Mouse (Mus musculus) spleen, postnatal 36 days (tissue): ENCODE data around the gene Tap1.
A peak's percentile ranks its signal among the peaks of the same experiment; 100 is the strongest.
"Not testable (repeated sequence)": the region's sequence is repeated elsewhere in the genome, so short reads cannot be mapped to it uniquely, and the experiment has no call there.

Source experiments
- DNase-seq, 2 experiments: peaks; one replicate each; pipeline ENCODE4 v3.0.0; 2022; ENCODE audit warnings: low spot score in 2 of 2, mixed read lengths in 1 of 2

Gene Tap1

GRCm38 (mm10) chr17:34187261-34187916 lies at the start of gene Tap1, which contains the start of gene Psmb9:
Tap1 (plus strand) TSS chr17:34187553.
Psmb9 (minus strand) TSS chr17:34187764.
- DNase-seq: peak; percentile 98 to 99

- no peak for DNase-seq
Measured at GRCm38 (mm10) chr17:34137601-34138000, 49.8 kb upstream of the Tap1 start.

- no peak for DNase-seq
Measured at GRCm38 (mm10) chr17:34138655-34139054, 48.7 kb upstream of the Tap1 start.

- DNase-seq: no peak
Measured at GRCm38 (mm10) chr17:34139416-34139815, 47.9 kb upstream of the Tap1 start.

GRCm38 (mm10) chr17:34140240-34140639 lies 47.1 kb upstream of the Tap1 start:
- DNase-seq: no peak

- DNase-seq: no peak
Measured at GRCm38 (mm10) chr17:34141448-34141847, 45.9 kb upstream of the Tap1 start.

- no peak for DNase-seq
Measured at GRCm38 (mm10) chr17:34142456-34143010, 44.8 kb upstream of the Tap1 start.

- DNase-seq: peak; percentile 98
Measured at GRCm38 (mm10) chr17:34143033-34143432, 44.3 kb upstream of the Tap1 start, which contains the start of gene H2-DMb2. H2-DMb2 (plus strand) TSS chr17:34143307.

GRCm38 (mm10) chr17:34143461-34143860 lies 43.9 kb upstream of the Tap1 start:
- peak; percentile 65 to 67 for DNase-seq

GRCm38 (mm10) chr17:34144221-34144620 lies 43.1 kb upstream of the Tap1 start:
- DNase-seq: not testable (repeated sequence)

- peak; percentile 91 to 94 for DNase-seq
Measured at GRCm38 (mm10) chr17:34144960-34145371, 42.4 kb upstream of the Tap1 start.

GRCm38 (mm10) chr17:34152923-34153322 lies 34.4 kb upstream of the Tap1 start, which contains the start of gene H2-DMb1:
H2-DMb1 (plus strand) TSS chr17:34153072.
- peak; percentile 80 to 82 for DNase-seq

- DNase-seq: no peak
Measured at GRCm38 (mm10) chr17:34155534-34155933, 31.8 kb upstream of the Tap1 start.

- peak; percentile 71 to 74 for DNase-seq
Measured at GRCm38 (mm10) chr17:34164202-34164895, 23.0 kb upstream of the Tap1 start.

- DNase-seq: no peak
Measured at GRCm38 (mm10) chr17:34165033-34165730, 22.2 kb upstream of the Tap1 start.

- peak; percentile 62 to 67 for DNase-seq
Measured at GRCm38 (mm10) chr17:34169279-34169678, 18.1 kb upstream of the Tap1 start.

- no peak for DNase-seq
Measured at GRCm38 (mm10) chr17:34170487-34170876, 16.9 kb upstream of the Tap1 start.

- peak; percentile 90 to 92 for DNase-seq
Measured at GRCm38 (mm10) chr17:34170877-34171498, 16.4 kb upstream of the Tap1 start.

GRCm38 (mm10) chr17:34172528-34172927 lies 14.8 kb upstream of the Tap1 start:
- DNase-seq: no peak

GRCm38 (mm10) chr17:34174075-34174474 lies 13.3 kb upstream of the Tap1 start:
- peak; percentile 63 to 69 for DNase-seq

GRCm38 (mm10) chr17:34177179-34177578 lies 10.2 kb upstream of the Tap1 start:
- DNase-seq: no peak

GRCm38 (mm10) chr17:34179019-34179418 lies 8.3 kb upstream of the Tap1 start:
- no peak for DNase-seq
